Mouse (Mus musculus): ENCODE data around the gene Nnmt.

DNA sequence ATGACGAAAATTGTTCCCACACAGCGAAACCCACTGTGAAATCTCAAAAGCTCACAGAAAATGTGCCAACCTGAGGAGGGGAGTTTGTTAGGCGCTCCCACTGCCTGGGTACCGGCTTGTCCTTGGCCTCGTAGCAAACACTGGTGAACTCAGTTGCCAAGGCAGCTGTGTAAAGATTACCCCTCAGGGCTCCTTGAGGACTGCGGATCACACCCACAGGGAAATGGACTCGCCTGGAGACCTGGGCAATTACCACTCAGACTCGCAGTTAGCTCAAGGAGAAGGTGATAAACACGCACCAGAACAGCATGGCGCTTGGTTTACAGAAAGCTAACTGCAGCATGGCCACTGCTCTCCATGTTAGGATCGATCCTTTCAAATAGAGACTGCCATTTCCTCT, 8.0 kb downstream of the Nnmt start:
- no peak for TF ChIP-seq CTCF (IDR thresholded peaks at IDR 0.05; ENCODE audit: low read depth)
- no peak for TF ChIP-seq EP300 (IDR thresholded peaks at IDR 0.05; ENCODE audit: low read depth)

Measured in liver, postnatal 0 days (tissue).